Mouse (Mus musculus) right cerebral cortex, postnatal 36 days (tissue): ENCODE data around the gene A2m.

ENCODE experiments used
- DNase-seq, 2 experiments: peaks; one replicate each; pipeline ENCODE4 v3.0.0; 2022; ENCODE audit warnings: low spot score in 2 of 2, mixed read lengths in 1 of 2

A2m gene

GRCm38 (mm10) chr6:121635076-121635475 lies at the start of gene A2m:
TSS of gene A2m (plus strand) at chr6:121635376.
- no peak for DNase-seq

GRCm38 (mm10) chr6:121590131-121590530 lies 45.0 kb upstream of the A2m start:
- no peak for DNase-seq

- DNase-seq = no peak
Measured at GRCm38 (mm10) chr6:121600927-121601326, 34.2 kb upstream of the A2m start.

- DNase-seq = no peak
Measured at GRCm38 (mm10) chr6:121607861-121608260, 27.3 kb upstream of the A2m start.

GRCm38 (mm10) chr6:121611796-121612195 lies 23.4 kb upstream of the A2m start:
- no peak for DNase-seq

GRCm38 (mm10) chr6:121617476-121617875 lies 17.7 kb upstream of the A2m start:
- DNase-seq = no peak

GRCm38 (mm10) chr6:121622525-121622924 lies 12.7 kb upstream of the A2m start:
- DNase-seq = no peak

GRCm38 (mm10) chr6:121634520-121634919 lies 656 bp upstream of the A2m start:
- DNase-seq = no peak

GRCm38 (mm10) chr6:121635878-121636371 lies 749 bp downstream of the A2m start:
- DNase-seq = peak; percentile 1 to 2

- DNase-seq = no peak
Measured at GRCm38 (mm10) chr6:121648499-121648898, 13.3 kb downstream of the A2m start.
